Mouse (Mus musculus) limb, embryonic 14.5 days (tissue): ENCODE data around the gene Cdkl2. TPM values are rescaled to one million over a fixed set of nuclear protein-coding genes. Genes with fewer than 3 reads are reported as not detected.

Source experiments
- ATAC-seq: fragments of 200-750 bp; cut with Nextera tagmentation; 2 replicates; pipeline ENCODE4 v1.8.0; 2017; ENCODE audit warnings: low read depth, moderate number of reproducible peaks, moderate TSS enrichment; ENCODE audit not compliant: low FRiP score
- DNase-seq: peaks from one replicate; pipeline ENCODE4 v3.0.0-alpha.2; 2015; ENCODE audit warnings: low spot score
- H3K27ac ChIP-seq: fragments of 300-500 bp; sonication (generic); replicated peaks from 2 replicates; pipeline ENCODE4 v1.5.1; 2014; ENCODE audit warnings: low read depth, mild to moderate bottlenecking, low read length, moderate library complexity, mixed read lengths
- H3K27me3 ChIP-seq: fragments of 300-500 bp; sonication (generic); 2 replicates; pipeline ENCODE4 v1.6.1; 2014; ENCODE audit warnings: low read length, mixed read lengths; ENCODE audit not compliant: control insufficient read depth, insufficient read depth
- H3K36me3 ChIP-seq: fragments of 300-500 bp; sonication (generic); 2 replicates; pipeline ENCODE4 v1.6.1; 2014; ENCODE audit warnings: mild to moderate bottlenecking, low read length, moderate library complexity, mixed read lengths; ENCODE audit not compliant: control insufficient read depth, insufficient read depth
- H3K4me1 ChIP-seq: fragments of 300-500 bp; sonication (generic); 2 replicates; pipeline ENCODE4 v1.6.1; 2014; ENCODE audit warnings: antibody characterized with exemption, low read length, mixed read lengths; ENCODE audit not compliant: control insufficient read depth, insufficient read depth
- H3K4me2 ChIP-seq: fragments of 300-500 bp; sonication (generic); replicated peaks from 2 replicates; pipeline ENCODE4 v1.6.1; 2014; ENCODE audit warnings: low read depth, mild to moderate bottlenecking, low read length, moderate library complexity; ENCODE audit not compliant: severe bottlenecking
- H3K4me3 ChIP-seq: fragments of 300-500 bp; sonication (generic); replicated peaks from 2 replicates; pipeline ENCODE4 v1.5.1; 2014; ENCODE audit warnings: low read length
- H3K9ac ChIP-seq: fragments of 300-500 bp; sonication (generic); 2 replicates; pipeline ENCODE4 v1.6.1; 2014; ENCODE audit warnings: mild to moderate bottlenecking, low read depth, low read length, moderate library complexity; ENCODE audit not compliant: severe bottlenecking
- H3K9me3 ChIP-seq: fragments of 300-500 bp; sonication (generic); 2 replicates; pipeline ENCODE4 v1.6.1; 2016; ENCODE audit warnings: low read length; ENCODE audit not compliant: control insufficient read depth
- POLR2A ChIP-seq: fragments of 200-500 bp; IDR thresholded peaks from 2 replicates; pipeline ENCODE4 v1.8.0; 2012; ENCODE audit warnings: inconsistent platforms, mild to moderate bottlenecking, moderate library complexity, borderline replicate concordance; ENCODE audit not compliant: insufficient read depth, insufficient read length; ENCODE audit errors: extremely low read depth
- WGBS: fragments of 180-500 bp; shearing (Covaris S2); extraction: QIAGEN DNeasy Blood & Tissue Kit; methylation state at CpG from one replicate; pipeline ENCODE4 v1.1.7; 2014; 5-methylcytosine and 5-hydroxymethylcytosine counted together
- polyA plus RNA-seq, 2 experiments: library from polyadenylated mRNA; depleted of rRNA in 1 of 2; stranded (reverse) in 1 of 2; unstranded in 1 of 2; fragments of >200 nt; fragmentation: Nextera tagmentation in 1 of 2; extraction: Ambion mirVana in 1 of 2; gene quantifications; 2 replicates each; pipeline versions ENCODE4 v1.2.1 to v1.2.3; 2012 to 2014

Gene Cdkl2
- polyA plus RNA-seq, 2 experiments: 0.67 to 1.4 TPM

DNA sequence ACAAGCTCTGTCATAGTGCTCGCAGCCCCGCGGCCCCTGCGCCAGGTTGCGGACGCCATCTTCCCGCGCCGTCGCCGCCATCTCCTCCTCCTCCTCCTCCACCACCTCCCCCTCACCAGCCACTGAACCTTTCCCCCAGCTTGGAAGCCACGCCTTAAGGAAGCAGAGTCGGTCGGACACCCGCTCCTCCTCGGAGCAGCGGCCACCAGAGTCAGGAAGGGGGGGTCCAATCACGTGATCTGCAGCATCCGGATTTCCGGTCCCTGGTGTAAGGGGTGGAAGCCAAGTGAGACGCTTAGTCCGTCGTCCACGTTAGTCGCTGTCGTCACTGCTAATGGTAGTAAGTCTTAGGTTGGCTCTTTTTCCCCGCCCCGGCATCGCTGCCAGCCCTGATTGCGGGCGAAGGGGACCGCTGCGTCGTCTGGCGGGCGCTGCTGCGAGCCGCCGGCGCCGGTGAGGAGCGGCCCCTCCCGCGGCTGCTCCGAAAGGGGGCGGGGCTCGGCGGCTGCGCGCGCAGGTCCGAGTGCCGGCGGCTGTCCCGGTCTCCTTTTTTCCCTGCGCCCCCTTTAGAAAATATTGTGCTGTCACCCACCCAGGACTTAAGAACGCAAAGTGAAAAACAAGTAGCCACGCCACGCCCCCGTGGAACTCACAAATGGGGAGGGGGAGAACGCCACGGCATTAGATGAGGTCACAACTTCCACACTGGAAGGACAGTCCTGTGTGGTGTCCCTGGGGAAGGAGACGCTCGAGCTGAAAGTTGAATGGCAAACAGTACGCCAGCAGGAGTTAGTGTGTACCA, 80.8 kb downstream of the Cdkl2 start, which contains the start of gene Rchy1:
Gene Rchy1 (minus strand): TSS at position 430 of the 802 bp plus-strand sequence.
- WGBS: under 1% methylated on average over 63 of the region's 65 CpGs
- Histone ChIP-seq H3K4me1 (peaks cover 16% of the 10 kb centered on the region), H3K9me3 (no peaks in the 10 kb centered on the region), H3K4me3 (peak within 1 kb of the TSS; percentile 58), H3K9ac (peak within 1 kb of the TSS; percentile 65), H3K4me2 (peak within 1 kb of the TSS; percentile 71), H3K36me3 (no peaks in the 10 kb centered on the region; the same call in 1 of the 2 replicates), H3K27me3 (no peaks in the 10 kb centered on the region), H3K27ac (peak within 1 kb of the TSS; percentile 96)
- TF ChIP-seq POLR2A: peak; percentile 57; the same call in 1 of the 2 replicates
- DNase-seq (peak; percentile 95), ATAC-seq (peak; percentile 97)

DNA sequence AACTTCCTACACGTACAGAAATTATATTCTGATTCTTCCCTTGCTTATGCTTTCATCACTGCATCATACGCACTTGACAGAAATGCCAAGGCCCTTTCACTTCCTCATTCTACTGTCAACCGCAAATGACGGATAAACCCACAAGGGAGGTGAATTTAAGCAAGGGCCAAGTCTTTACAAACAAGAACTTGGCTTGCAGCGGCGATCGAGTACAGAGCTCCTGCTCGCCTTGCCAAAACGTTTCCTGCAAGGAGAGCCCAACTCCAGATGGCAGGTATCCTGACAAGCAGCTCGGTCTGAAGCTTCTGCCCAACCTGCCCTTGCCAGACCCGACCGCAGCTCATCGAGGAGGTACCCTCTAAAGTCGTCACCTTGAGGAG, 81.4 kb downstream of the Cdkl2 start:
- Histone ChIP-seq H3K36me3 (peaks cover 3% of the 10 kb centered on the region), H3K27ac (peak overlapping the region; percentile 96), H3K27me3 (no peaks in the 10 kb centered on the region), H3K4me1 (peaks cover 16% of the 10 kb centered on the region), H3K4me2 (peak overlapping the region; percentile 41), H3K9ac (peak overlapping the region; percentile 65), H3K9me3 (no peaks in the 10 kb centered on the region), H3K4me3 (peak overlapping the region; percentile 58)
- DNase-seq (peak; percentile 47), ATAC-seq (no peak)
- no peak for TF ChIP-seq POLR2A
- WGBS: under 1% methylated on average over 14 of the region's 14 CpGs

DNA sequence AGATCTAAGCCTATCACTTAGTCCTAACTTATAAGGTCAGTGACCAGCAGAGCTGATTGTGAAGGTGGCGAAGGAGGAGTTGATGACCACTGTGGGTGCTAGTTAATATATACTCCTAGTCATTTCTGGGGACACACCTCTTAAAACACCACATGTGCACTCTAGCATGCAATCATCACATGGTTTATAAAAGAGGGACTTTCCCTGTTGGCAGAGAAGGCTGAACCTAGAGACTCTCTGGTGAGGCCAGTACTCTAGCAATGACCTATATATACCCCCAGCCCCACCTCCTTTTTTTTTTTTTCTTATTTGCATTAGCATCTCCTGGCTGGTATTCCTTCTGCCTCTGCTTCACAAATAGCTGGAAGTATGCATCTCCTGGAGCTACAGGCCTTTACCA, 82.3 kb downstream of the Cdkl2 start:
- Histone ChIP-seq H3K36me3 (peaks cover 11% of the 10 kb centered on the region), H3K9ac (no peak overlapping the region), H3K27me3 (no peaks in the 10 kb centered on the region), H3K9me3 (no peaks in the 10 kb centered on the region), H3K4me1 (peaks cover 16% of the 10 kb centered on the region), H3K4me3 (peak overlapping the region; percentile 58), H3K4me2 (peak overlapping the region; percentile 41), H3K27ac (no peak overlapping the region)
- WGBS: 100% methylated on average over 1 of the region's 1 CpGs
- no peak for TF ChIP-seq POLR2A
- ATAC-seq: no peak
- DNase-seq: no peak

DNA sequence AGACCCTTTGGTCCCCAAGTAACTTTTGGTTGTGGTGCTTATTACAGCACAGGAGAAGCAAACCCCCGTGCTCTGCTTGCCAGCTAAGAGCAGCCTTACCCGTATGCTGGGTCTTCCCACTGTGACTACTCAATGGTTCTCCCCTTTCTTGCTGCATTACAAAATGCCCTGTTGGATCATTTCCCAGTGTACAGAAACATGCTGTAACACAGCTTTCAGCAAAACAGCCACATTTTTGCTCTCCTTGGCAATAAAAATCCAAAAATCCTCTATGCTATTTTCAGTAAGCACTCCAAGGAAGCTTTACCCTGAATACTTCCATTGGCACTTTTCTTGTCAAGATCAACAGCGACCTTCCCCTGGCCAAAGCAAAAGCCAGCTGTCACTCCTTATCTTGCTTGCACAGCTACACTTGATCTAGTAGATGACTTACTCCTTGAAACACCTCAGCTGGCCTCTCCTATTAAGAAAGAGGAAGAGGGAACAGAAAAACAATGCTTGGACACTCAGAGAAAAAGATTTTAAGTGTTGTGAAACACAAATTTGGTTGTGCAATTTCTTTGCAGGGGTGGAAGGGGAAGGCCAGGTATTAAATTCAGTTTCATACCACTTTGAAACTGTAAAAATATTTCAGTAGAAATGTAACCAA, 83.0 kb downstream of the Cdkl2 start:
- WGBS: 63% methylated on average over 3 of the region's 3 CpGs
- 0 out of 2 replicates have a peak overlapping the region, but pooled peaks have one; percentile 0 for H3K4me3 ChIP-seq
- no peaks in the 10 kb centered on the region for H3K27me3 ChIP-seq
- H3K4me2 ChIP-seq: peak overlapping the region; percentile 41
- peak overlapping the region; percentile 40 for H3K9ac ChIP-seq
- no peak overlapping the region for H3K27ac ChIP-seq
- H3K4me1 ChIP-seq: peaks cover 16% of the 10 kb centered on the region
- no peak for TF ChIP-seq POLR2A
- DNase-seq (no peak), ATAC-seq (no peak)
- H3K36me3 ChIP-seq: peaks cover 13% of the 10 kb centered on the region
- H3K9me3 ChIP-seq: no peaks in the 10 kb centered on the region

DNA sequence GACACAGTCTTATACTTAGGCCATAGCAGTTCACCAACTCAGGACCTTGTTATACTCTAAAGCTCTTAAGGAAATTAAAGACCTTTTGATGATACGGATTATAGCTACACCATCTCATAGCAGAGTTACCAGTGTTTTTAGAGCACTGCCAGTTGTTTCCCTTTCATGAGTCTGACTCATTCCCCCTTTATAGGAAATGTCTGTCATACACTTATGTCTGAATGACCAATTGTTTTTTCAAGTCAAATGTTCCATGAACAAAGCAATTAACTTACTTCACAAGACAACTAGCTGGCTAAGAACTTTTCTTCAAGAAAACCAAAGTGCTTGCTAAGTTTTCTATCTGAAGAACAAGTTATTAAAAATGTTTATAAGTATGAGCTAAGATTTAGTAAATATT, 83.7 kb downstream of the Cdkl2 start:
- Histone ChIP-seq H3K4me2 (no peak overlapping the region; the same call in 1 of the 2 replicates), H3K9ac (no peak overlapping the region)
- TF ChIP-seq POLR2A: no peak

More for the DNA sequence above, 83.7 kb downstream of the Cdkl2 start:
- 92% methylated on average over 1 of the region's 1 CpGs for WGBS
- Histone ChIP-seq H3K4me3 (no peak overlapping the region), H3K36me3 (peaks cover 17% of the 10 kb centered on the region), H3K27me3 (no peaks in the 10 kb centered on the region), H3K4me1 (peaks cover 16% of the 10 kb centered on the region), H3K9me3 (no peaks in the 10 kb centered on the region), H3K27ac (no peak overlapping the region)
- ATAC-seq (no peak), DNase-seq (no peak)
